Mouse (Mus musculus): ENCODE data around the gene Ccnc.

Ccnc gene

DNA sequence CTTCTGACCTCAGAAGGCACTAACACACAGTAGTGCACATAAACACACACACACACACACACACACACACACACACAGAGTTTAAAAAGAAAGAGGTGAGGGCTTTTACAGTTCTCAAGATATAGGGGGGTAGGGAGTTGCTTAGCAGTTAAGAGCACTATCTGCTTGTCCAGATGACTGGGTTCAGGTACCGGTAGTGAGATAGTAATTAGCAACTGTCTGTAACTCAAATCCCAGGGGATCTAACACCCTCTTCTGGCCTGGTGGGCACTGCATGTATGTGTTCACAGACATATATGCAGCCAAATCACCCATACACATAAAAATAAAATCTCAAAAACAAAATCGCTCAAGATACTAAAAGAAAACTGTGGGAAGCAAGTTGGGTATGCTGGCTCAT is 74.1 kb downstream of the Ccnc start:
- DNase-seq (ENCODE audit: low read depth, low spot score) = no peak

DNA sequence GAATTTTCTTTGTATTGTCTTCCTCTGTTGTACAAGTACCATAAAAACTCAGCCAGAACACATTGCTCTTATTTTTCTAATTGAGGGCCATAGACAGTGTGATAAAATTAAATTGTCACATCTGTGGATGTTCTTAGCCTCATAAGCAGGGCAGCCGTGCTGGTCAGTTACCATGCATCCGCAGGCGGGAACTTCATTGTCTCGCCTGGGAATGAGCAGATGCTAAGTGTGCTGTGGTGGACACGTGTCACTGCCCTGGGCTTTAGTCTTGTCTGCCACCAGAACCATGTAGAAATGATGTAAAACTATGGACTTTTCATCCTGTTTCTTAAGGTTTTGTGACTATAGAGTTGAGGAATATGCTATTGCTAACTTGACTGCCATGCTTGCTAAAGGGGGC is 79.7 kb downstream of the Ccnc start:
- no peak for DNase-seq (ENCODE audit: low read depth, low spot score)
